Mouse (Mus musculus) liver, embryonic 14.5 days (tissue): Measurements from ENCODE around the gene Gnaq.

ENCODE experiments used
- CTCF ChIP-seq: IDR thresholded peaks from 2 replicates; pipeline ENCODE4 v1.5.1; 2016; ENCODE audit warnings: antibody characterized with exemption, low read depth, control low read depth
- EP300 ChIP-seq: IDR thresholded peaks from 2 replicates; pipeline ENCODE4 v1.6.1; 2016; ENCODE audit warnings: antibody characterized with exemption, low read depth

DNA sequence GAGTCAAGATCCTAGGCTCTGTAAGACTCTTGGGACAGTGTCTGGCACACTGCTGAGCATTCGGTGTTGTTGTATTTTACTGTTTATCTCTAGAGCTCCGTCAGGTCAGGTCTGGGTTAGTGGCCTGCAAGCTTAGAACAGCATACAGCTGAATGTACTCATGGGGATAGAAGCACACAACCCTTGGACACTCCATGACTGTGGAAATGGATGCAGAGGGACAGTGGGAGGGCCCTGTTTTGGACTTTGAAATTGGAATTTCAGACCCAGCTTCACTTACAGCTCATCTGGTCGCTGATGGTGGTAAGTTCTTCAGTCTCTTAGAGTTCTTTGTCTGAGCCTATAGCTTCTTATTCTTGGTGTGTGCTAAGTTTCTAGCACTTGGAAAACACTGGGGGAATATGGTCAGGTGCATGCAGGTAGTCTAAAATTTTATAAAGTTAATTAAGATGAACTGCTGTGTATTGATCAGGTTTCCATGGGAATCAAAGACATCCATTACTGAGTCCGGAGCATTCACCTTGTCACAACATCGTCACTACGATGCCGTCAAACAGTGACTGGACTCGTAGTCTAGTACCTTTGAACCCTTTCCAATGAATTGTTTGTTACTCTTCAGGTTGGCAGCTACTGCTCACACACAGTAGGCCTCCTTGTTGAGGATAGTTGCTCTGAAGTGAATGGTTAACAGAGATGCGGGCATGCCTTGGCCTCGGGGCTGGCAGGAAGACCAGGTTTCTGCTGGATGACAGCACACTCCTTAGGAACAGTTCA is 51.1 kb downstream of the Gnaq start:
- TF ChIP-seq CTCF: no peak
- TF ChIP-seq EP300: no peak
